Mouse (Mus musculus) kidney, postnatal 0 days (tissue): ENCODE measurements around the gene Prmt1. TPM values are rescaled to one million over a fixed set of nuclear protein-coding genes. Genes with fewer than 3 reads are reported as not detected.

Experiments
- ATAC-seq: fragments of 200-750 bp; cut with Nextera tagmentation; replicated peaks from 2 replicates; pipeline ENCODE4 v1.8.0; 2017; ENCODE audit warnings: low read depth, moderate number of reproducible peaks, moderate TSS enrichment, moderate library complexity; ENCODE audit not compliant: low FRiP score
- DNase-seq: peaks from one replicate; pipeline ENCODE4 v3.0.0-alpha.2; 2016; ENCODE audit warnings: low spot score
- H3K27ac ChIP-seq: fragments of 300-500 bp; sonication (generic); 2 replicates; pipeline ENCODE4 v1.5.1; 2014; ENCODE audit warnings: mild to moderate bottlenecking
- H3K27me3 ChIP-seq: fragments of 300-500 bp; sonication (generic); 2 replicates; pipeline ENCODE4 v1.6.1; 2014; ENCODE audit warnings: low read length, mixed read lengths; ENCODE audit not compliant: insufficient read depth
- H3K36me3 ChIP-seq: fragments of 300-500 bp; sonication (generic); 2 replicates; pipeline ENCODE4 v1.6.1; 2014; ENCODE audit warnings: low read length, mixed read lengths; ENCODE audit not compliant: insufficient read depth
- H3K4me1 ChIP-seq: fragments of 300-500 bp; sonication (generic); replicated peaks from 2 replicates; pipeline ENCODE4 v1.6.1; 2014; ENCODE audit warnings: antibody characterized with exemption, low read length, mixed read lengths; ENCODE audit not compliant: insufficient read depth
- H3K4me2 ChIP-seq: fragments of 300-500 bp; sonication (generic); 2 replicates; pipeline ENCODE4 v1.6.1; 2014; ENCODE audit warnings: mild to moderate bottlenecking, low read length, moderate library complexity, mixed read lengths
- H3K4me3 ChIP-seq: fragments of 300-500 bp; sonication (generic); replicated peaks from 2 replicates; pipeline ENCODE4 v1.5.1; 2014; ENCODE audit warnings: low read depth, low read length
- H3K9ac ChIP-seq: fragments of 300-500 bp; sonication (generic); 2 replicates; pipeline ENCODE4 v1.6.1; 2014; ENCODE audit warnings: low read depth, low read length
- H3K9me3 ChIP-seq: fragments of 300-500 bp; sonication (generic); replicated peaks from 2 replicates; pipeline ENCODE4 v1.6.1; 2016; ENCODE audit warnings: low read length, inconsistent platforms, mixed read lengths
- CTCF ChIP-seq: IDR thresholded peaks from 2 replicates; pipeline ENCODE4 v1.5.1; 2016; ENCODE audit warnings: antibody characterized with exemption, low read depth, mild to moderate bottlenecking, moderate library complexity
- WGBS: fragments of 180-500 bp; shearing (Covaris S2); extraction: QIAGEN DNeasy Blood & Tissue Kit; methylation state at CpG from one replicate; pipeline ENCODE4 v1.1.7; 2014; 5-methylcytosine and 5-hydroxymethylcytosine counted together
- microRNA-seq: library from miRNA; unstranded; fragments of <30 nt; microRNA quantifications from one replicate; pipeline ENCODE4, GENCODE M21; 2016
- polyA plus RNA-seq: library from polyadenylated mRNA; unstranded; fragments of >200 nt; fragmentation: Nextera tagmentation; extraction: Ambion mirVana; gene quantifications from 2 replicates; pipeline ENCODE4 v1.2.1, GENCODE M21; 2015

Prmt1 gene
- polyA plus RNA-seq, 1 experiment from 2014 or later = 414 TPM

- Histone ChIP-seq H3K27me3 (no peaks in the 10 kb centered on the region), H3K27ac (peak within 1 kb of the TSS; percentile 90), H3K4me2 (peak within 1 kb of the TSS; percentile 71), H3K9ac (peak within 1 kb of the TSS; percentile 95), H3K36me3 (no peaks in the 10 kb centered on the region), H3K4me3 (peak within 1 kb of the TSS; percentile 98), H3K9me3 (no peaks in the 10 kb centered on the region), H3K4me1 (peaks cover 14% of the 10 kb centered on the region)
- TF ChIP-seq CTCF = peak; percentile 4; the same call in 1 of the 2 replicates
- DNase-seq = peak; percentile 100
- ATAC-seq = peak; percentile 99
- 2% methylated on average over 82 of the region's 84 CpGs for WGBS
Measured at GRCm38 (mm10) chr7:44929204-44930151, 56.9 kb downstream of the Prmt1 start, which contains the start of gene Ap2a1. Gene Ap2a1, minus strand, starts transcription at chr7:44929496.

- Histone ChIP-seq H3K27ac (no peak overlapping the region), H3K27me3 (no peaks in the 10 kb centered on the region), H3K36me3 (no peaks in the 10 kb centered on the region), H3K9me3 (no peaks in the 10 kb centered on the region), H3K4me1 (peaks cover 14% of the 10 kb centered on the region), H3K4me2 (peak overlapping the region; percentile 71), H3K9ac (peak overlapping the region; percentile 95), H3K4me3 (peak overlapping the region; percentile 98)
- no peak for TF ChIP-seq CTCF
- DNase-seq = no peak
- 0% methylated on average over 1 of the region's 1 CpGs for WGBS
- ATAC-seq = no peak
Measured at GRCm38 (mm10) chr7:44928570-44928969, 57.8 kb downstream of the Prmt1 start.

Small RNA genes within 50 kb of the gene (microRNA-seq; reads per million reads assigned to microRNA genes)
- gene Mir7054 = not detected

Other genes starting within 250 kb of the Prmt1 start
- gene Vrk3, start 238.2 kb downstream of the Prmt1 start, polyA plus RNA-seq = 45.3 and 49.3 TPM in 2 replicates
- 0.87 and 0.89 TPM in 2 replicates for gene Zfp473, start 235.5 kb downstream of the Prmt1 start, polyA plus RNA-seq
- gene Nup62, start 170.5 kb downstream of the Prmt1 start, polyA plus RNA-seq = 57.6 and 62.4 TPM in 2 replicates
- gene Il4i1, start 170.2 kb downstream of the Prmt1 start, polyA plus RNA-seq = 0.88 and 1.0 TPM in 2 replicates
- 4.2 and 5.3 TPM in 2 replicates for gene Atf5, start 169.9 kb downstream of the Prmt1 start, polyA plus RNA-seq
- gene Akt1s1, start 137.6 kb downstream of the Prmt1 start, polyA plus RNA-seq = 108 and 111 TPM in 2 replicates
- gene Tbc1d17, start 137.5 kb downstream of the Prmt1 start, polyA plus RNA-seq = 78.0 and 87.0 TPM in 2 replicates
- gene Pnkp, start 129.4 kb downstream of the Prmt1 start, polyA plus RNA-seq = 34.0 and 36.4 TPM in 2 replicates
- 377 and 412 TPM in 2 replicates for gene Ptov1, start 116.8 kb downstream of the Prmt1 start, polyA plus RNA-seq
- 91.4 and 97.8 TPM in 2 replicates for gene Med25, start 93.9 kb downstream of the Prmt1 start, polyA plus RNA-seq
- 19.9 and 21.1 TPM in 2 replicates for gene Fuz, start 90.5 kb downstream of the Prmt1 start, polyA plus RNA-seq
- gene Ap2a1, start 57.1 kb downstream of the Prmt1 start, polyA plus RNA-seq = 55.8 and 55.9 TPM in 2 replicates
- gene Tsks, start 43.4 kb downstream of the Prmt1 start, polyA plus RNA-seq = 0.13 and 0.14 TPM in 2 replicates
- 13.2 and 13.7 TPM in 2 replicates for gene Cpt1c, start 11.7 kb downstream of the Prmt1 start, polyA plus RNA-seq
- gene Irf3, start 11.1 kb upstream of the Prmt1 start, polyA plus RNA-seq = 73.6 and 76.0 TPM in 2 replicates
- gene Bcl2l12, start 12.1 kb upstream of the Prmt1 start, polyA plus RNA-seq = 42.8 and 43.4 TPM in 2 replicates
- gene Scaf1, start 29.8 kb upstream of the Prmt1 start, polyA plus RNA-seq = 25.6 and 27.3 TPM in 2 replicates
- 47.6 and 53.0 TPM in 2 replicates for gene Rras, start 31.4 kb upstream of the Prmt1 start, polyA plus RNA-seq
- 5.8 and 6.1 TPM in 2 replicates for gene Prr12, start 66.3 kb upstream of the Prmt1 start, polyA plus RNA-seq
- gene Nosip, start 75.9 kb upstream of the Prmt1 start, polyA plus RNA-seq = 65.0 and 65.3 TPM in 2 replicates
- 44.3 and 45.1 TPM in 2 replicates for gene Prrg2, start 76.1 kb upstream of the Prmt1 start, polyA plus RNA-seq
- gene Rcn3, start 105.7 kb upstream of the Prmt1 start, polyA plus RNA-seq = 215 and 228 TPM in 2 replicates
- 134 and 145 TPM in 2 replicates for gene Fcgrt, start 117.3 kb upstream of the Prmt1 start, polyA plus RNA-seq
- gene Rps11, start 137.9 kb upstream of the Prmt1 start, polyA plus RNA-seq = 1,486 and 1,553 TPM in 2 replicates
- 1,804 and 1,959 TPM in 2 replicates for gene Rpl13a, start 142.2 kb upstream of the Prmt1 start, polyA plus RNA-seq
- 0.83 and 1.3 TPM in 2 replicates for gene Gm45713, start 149.7 kb upstream of the Prmt1 start, polyA plus RNA-seq
- gene Flt3l, start 149.9 kb upstream of the Prmt1 start, polyA plus RNA-seq = 2.2 and 2.4 TPM in 2 replicates
- 81.3 and 88.6 TPM in 2 replicates for gene Pih1d1, start 167.7 kb upstream of the Prmt1 start, polyA plus RNA-seq
- gene Aldh16a1, start 168.0 kb upstream of the Prmt1 start, polyA plus RNA-seq = 55.4 and 62.7 TPM in 2 replicates
- 0.17 TPM in 2 replicates for gene Slc17a7, start 177.4 kb upstream of the Prmt1 start, polyA plus RNA-seq
- gene Gfy, start 193.0 kb upstream of the Prmt1 start, polyA plus RNA-seq = not detected in 2 replicates
- not detected in 2 replicates for gene Pth2, start 194.4 kb upstream of the Prmt1 start, polyA plus RNA-seq
- 0.36 and 0.43 TPM in 2 replicates for gene Ccdc155, start 218.3 kb upstream of the Prmt1 start, polyA plus RNA-seq
- gene Dkkl1, start 225.6 kb upstream of the Prmt1 start, polyA plus RNA-seq = 0.47 and 1.3 TPM in 2 replicates
- 94.3 and 112 TPM in 2 replicates for gene Tead2, start 229.2 kb upstream of the Prmt1 start, polyA plus RNA-seq